Mouse (Mus musculus): ENCODE data around the gene Klhl20. TPM values are rescaled to one million over a fixed set of nuclear protein-coding genes. Genes with fewer than 3 reads are reported as not detected.
A peak's percentile ranks its signal among the peaks of the same experiment; 100 is the strongest.

The Klhl20 gene
- total and polyA plus RNA-seq, 3 experiments = 3.7 to 7.8 TPM; not detected in 1

- Histone ChIP-seq H3K9ac (ENCODE audit: control insufficient read depth, low read depth, low read length, poor library complexity, severe bottlenecking) (no peak overlapping the region), H3K4me1 (ENCODE audit: control insufficient read depth in 1 of 2, insufficient read depth in 2 of 2, low read length in 2 of 2) (0 out of 4 replicates have a peak, but pooled peaks cover 0 to 2% of the 10 kb centered on the region in 2 experiments), H3K27ac (ENCODE audit: control insufficient read depth, low read depth, low read length) (peak overlapping the region; percentile 39), H3K27me3 (ENCODE audit: control insufficient read depth in 1 of 2, insufficient read depth in 2 of 2, low read length in 2 of 2) (no peaks in the 10 kb centered on the region), H3K9me3 (replicated peaks; ENCODE audit: insufficient read depth, low read length) (no peaks in the 10 kb centered on the region), H3K79me2 (ENCODE audit: control insufficient read depth, insufficient read depth, low read length, poor library complexity) (peaks cover 19% of the 10 kb centered on the region), H3K4me3 (ENCODE audit: control insufficient read depth in 1 of 2, insufficient read depth in 1 of 2, low read depth in 2 of 2, low read length in 2 of 2) (no peak overlapping the region), H3K36me3 (ENCODE audit: control insufficient read depth in 1 of 2, insufficient read depth in 2 of 2, low read length in 2 of 2) (peaks cover 2 to 24% of the 10 kb centered on the region in 2 experiments)
- TF ChIP-seq POLR2AphosphoS5 (IDR thresholded peaks at IDR 0.05; ENCODE audit: borderline replicate concordance, low read depth, low read length) = peak; percentile 88; the same call in 1 of the 2 replicates
- no peak for TF ChIP-seq MAZ (IDR thresholded peaks at IDR 0.05; ENCODE audit: low read depth, low read length)
- peak; percentile 84 for DNase-seq (ENCODE audit: low read depth, low spot score)
Observed at GRCm38 (mm10) chr1:161040855-161041254, 90.5 kb downstream of the Klhl20 start.

DNA sequence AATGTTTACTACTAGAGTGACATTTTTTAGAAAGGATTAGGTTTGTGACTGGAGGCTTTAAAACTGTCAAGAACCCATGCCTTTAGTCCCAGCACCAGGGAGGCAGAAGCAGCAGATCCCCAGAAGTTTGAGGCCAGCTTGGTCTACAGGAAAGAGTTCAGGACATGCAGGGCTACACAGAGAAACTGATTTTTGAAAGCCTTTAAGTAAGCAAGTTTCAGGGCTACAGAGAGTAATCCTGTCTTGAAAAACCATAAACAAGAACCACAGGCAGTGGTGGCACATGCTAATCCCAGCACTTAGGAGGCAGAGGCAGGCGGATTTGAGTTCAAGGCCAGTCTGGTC lies 90.9 kb downstream of the Klhl20 start:
- H3K27me3 ChIP-seq (ENCODE audit: control insufficient read depth in 1 of 2, insufficient read depth in 2 of 2, low read length in 2 of 2) = no peaks in the 10 kb centered on the region
- TF ChIP-seq TBP (IDR thresholded peaks at IDR 0.05; ENCODE audit: low read depth, low read length) = no peak; the same call in 1 of the 2 replicates
- DNase-seq (ENCODE audit: low read depth, low spot score) = peak; percentile 89
- H3K4me3 ChIP-seq (ENCODE audit: control insufficient read depth in 1 of 2, insufficient read depth in 1 of 2, low read depth in 2 of 2, low read length in 2 of 2) = no peak overlapping the region
- 0 out of 4 replicates have a peak, but pooled peaks cover 0 to 2% of the 10 kb centered on the region in 2 experiments for H3K4me1 ChIP-seq (ENCODE audit: control insufficient read depth in 1 of 2, insufficient read depth in 2 of 2, low read length in 2 of 2)
- H3K79me2 ChIP-seq (ENCODE audit: control insufficient read depth, insufficient read depth, low read length, poor library complexity) = peaks cover 24% of the 10 kb centered on the region
- H3K36me3 ChIP-seq (ENCODE audit: control insufficient read depth in 1 of 2, insufficient read depth in 2 of 2, low read length in 2 of 2) = peaks cover 2 to 27% of the 10 kb centered on the region in 2 experiments
- no peaks in the 10 kb centered on the region for H3K9me3 ChIP-seq (replicated peaks; ENCODE audit: insufficient read depth, low read length)
- H3K9ac ChIP-seq (ENCODE audit: control insufficient read depth, low read depth, low read length, poor library complexity, severe bottlenecking) = peak overlapping the region; percentile 7; the same call in 1 of the 2 replicates
- peak overlapping the region; percentile 67 for H3K27ac ChIP-seq (ENCODE audit: control insufficient read depth, low read depth, low read length)

GRCm38 (mm10) chr1:161039741-161040425 lies 91.4 kb downstream of the Klhl20 start:
- Histone ChIP-seq H3K4me1 (ENCODE audit: control insufficient read depth in 1 of 2, insufficient read depth in 2 of 2, low read length in 2 of 2) (0 out of 4 replicates have a peak, but pooled peaks cover 0 to 2% of the 10 kb centered on the region in 2 experiments), H3K9ac (ENCODE audit: control insufficient read depth, low read depth, low read length, poor library complexity, severe bottlenecking) (no peak overlapping the region), H3K27me3 (ENCODE audit: control insufficient read depth in 1 of 2, insufficient read depth in 2 of 2, low read length in 2 of 2) (no peaks in the 10 kb centered on the region), H3K36me3 (ENCODE audit: control insufficient read depth in 1 of 2, insufficient read depth in 2 of 2, low read length in 2 of 2) (peaks cover 2 to 27% of the 10 kb centered on the region in 2 experiments), H3K79me2 (ENCODE audit: control insufficient read depth, insufficient read depth, low read length, poor library complexity) (peaks cover 28% of the 10 kb centered on the region), H3K27ac (ENCODE audit: control insufficient read depth, low read depth, low read length) (peak overlapping the region; percentile 67), H3K4me3 (ENCODE audit: control insufficient read depth in 1 of 2, insufficient read depth in 1 of 2, low read depth in 2 of 2, low read length in 2 of 2) (no peak overlapping the region), H3K9me3 (replicated peaks; ENCODE audit: insufficient read depth, low read length) (no peaks in the 10 kb centered on the region)
- DNase-seq (ENCODE audit: low read depth, low spot score) = peak; percentile 95
- no peak for TF ChIP-seq RCOR1 (IDR thresholded peaks at IDR 0.05; ENCODE audit: low read depth, low read length)
- TF ChIP-seq MYC (IDR thresholded peaks at IDR 0.05; ENCODE audit: low read depth, low read length) = no peak
- TF ChIP-seq SMC3 (IDR thresholded peaks at IDR 0.05; ENCODE audit: low read depth, low read length) = no peak
- peak; percentile 92; the same call in 1 of the 2 replicates for TF ChIP-seq POLR2AphosphoS5 (IDR thresholded peaks at IDR 0.05; ENCODE audit: borderline replicate concordance, low read depth, low read length)
- TF ChIP-seq ZMIZ1 (IDR thresholded peaks at IDR 0.05; ENCODE audit: low read depth, low read length) = no peak
- TF ChIP-seq RAD21 (IDR thresholded peaks at IDR 0.05; ENCODE audit: low read depth, low read length) = no peak
- TF ChIP-seq TCF12 (IDR thresholded peaks at IDR 0.05; ENCODE audit: low read depth, low read length) = no peak
- peak; percentile 71 to 91 for TF ChIP-seq POLR2A (IDR thresholded peaks at IDR 0.05; ENCODE audit: control insufficient read depth in 1 of 2, insufficient read depth in 1 of 2, low read depth in 1 of 2, low read length in 2 of 2, poor library complexity in 1 of 2)
- TF ChIP-seq CTCF (IDR thresholded peaks at IDR 0.05 in 2 of 3, conservative IDR thresholded peaks at IDR 0.05 in 1 of 3; ENCODE audit: control insufficient read depth in 1 of 3, insufficient read depth in 1 of 3, low read depth in 2 of 3, low read length in 3 of 3, poor library complexity in 1 of 3, severe bottlenecking in 1 of 3) = no peak
- TF ChIP-seq ELF1 (IDR thresholded peaks at IDR 0.05; ENCODE audit: low read depth, low read length) = no peak
- TF ChIP-seq GATA1 (IDR thresholded peaks at IDR 0.05; ENCODE audit: low read depth, low read length) = no peak
- TF ChIP-seq UBTF (IDR thresholded peaks at IDR 0.05; ENCODE audit: borderline replicate concordance, insufficient read depth, low read depth, low read length) = 0 out of 2 replicates have a peak, but pooled peaks have one; percentile 25
